In the genomic region with DNA sequence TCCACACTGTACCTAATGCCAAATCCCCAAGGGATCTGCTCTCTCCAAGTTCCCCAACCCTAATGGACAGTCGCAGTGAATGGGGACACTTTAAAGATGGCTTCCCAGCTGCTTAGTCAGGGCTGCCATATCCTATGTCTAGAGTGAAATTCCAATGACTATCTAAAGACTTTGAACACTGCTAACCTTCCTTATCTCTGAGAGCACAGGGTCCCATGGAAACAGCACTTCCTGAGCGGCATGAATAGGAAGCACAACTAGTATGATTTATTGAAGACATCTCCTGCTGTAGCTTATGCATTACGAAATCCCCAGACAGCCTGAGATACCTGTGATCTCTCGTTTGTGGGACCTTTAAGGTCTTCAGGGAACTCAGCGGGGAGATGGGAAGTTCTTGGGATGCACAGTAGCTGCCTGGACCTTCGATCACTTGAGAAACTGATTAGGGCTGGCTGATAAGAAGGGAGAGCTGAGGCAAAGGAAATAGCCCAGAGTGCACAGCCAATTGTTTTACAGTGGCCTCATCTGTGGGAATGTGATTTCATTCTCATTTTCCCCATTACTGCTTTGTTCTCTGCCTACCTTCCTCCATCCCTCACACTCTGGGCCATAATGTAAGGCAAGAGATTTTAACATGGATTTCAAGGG, we compare ENCODE assay signal across 14 mouse cellular contexts.
DNase-seq lines count a peak whose midpoint lies in the region; ATAC-seq lines count a peak whose summit lies in the region.
"Had no signal": no experiment of that assay in that cellular context is flagged by ENCODE, and none has a peak within 500 bp of the region (broad histone marks: within the 10 kb centered on the region; RNA-seq: fewer than 3 reads in every experiment).

No protein-coding gene starts in this region.

- peak; percentile 91 for ATAC-seq in common myeloid progenitor, adult 5-6 weeks (replicated peaks; ENCODE audit: low read depth, poor library complexity, severe bottlenecking)
- no peak for ATAC-seq in kidney, embryonic 15.5 days (replicated peaks; ENCODE audit: low FRiP score)
- ATAC-seq in forebrain, embryonic 12.5 days (ENCODE audit: low FRiP score): no peak
- ATAC-seq in midbrain, embryonic 15.5 days (replicated peaks): no peak
- ATAC-seq: CD4-positive, CD25-positive, alpha-beta regulatory T cell, adult 4 months; hindbrain, embryonic 16.5 days; midbrain, embryonic 13.5 days had no signal

- no peak overlapping the region for H3K9ac ChIP-seq in kidney, embryonic 15.5 days
- H3K9ac ChIP-seq in forebrain, embryonic 12.5 days: no peak overlapping the region
- no peak overlapping the region for H3K9ac ChIP-seq in midbrain, embryonic 15.5 days
- H3K9ac ChIP-seq: midbrain, embryonic 13.5 days had no signal

- WGBS in kidney, embryonic 15.5 days: 62% methylated on average over 6 of the region's 6 CpGs
- 91% methylated on average over 6 of the region's 6 CpGs for WGBS in forebrain, embryonic 12.5 days
- 80% methylated on average over 6 of the region's 6 CpGs for WGBS in midbrain, embryonic 15.5 days

- H3K4me3 ChIP-seq in kidney, embryonic 15.5 days (replicated peaks): no peak overlapping the region
- no peak overlapping the region for H3K4me3 ChIP-seq in forebrain, embryonic 12.5 days (replicated peaks)
- no peak overlapping the region for H3K4me3 ChIP-seq in midbrain, embryonic 15.5 days
- H3K4me3 ChIP-seq: midbrain, embryonic 13.5 days had no signal

- H3K4me2 ChIP-seq in kidney, embryonic 15.5 days: no peak overlapping the region
- no peak overlapping the region for H3K4me2 ChIP-seq in forebrain, embryonic 12.5 days
- no peak overlapping the region for H3K4me2 ChIP-seq in midbrain, embryonic 15.5 days
- H3K4me2 ChIP-seq: midbrain, embryonic 13.5 days had no signal

- peak; percentile 19 for DNase-seq in kidney, adult 11 months
- no peak for DNase-seq in kidney, postnatal 4 days
- peak; percentile 36 for DNase-seq in 416B (ENCODE audit: low read depth)
- no peak for DNase-seq in Muller cell, postnatal 12 days (ENCODE audit: inconsistent ontology term)
- DNase-seq: cerebellum, adult 9-11 months; gastrocnemius, postnatal 14 days had no signal

- H3K27ac ChIP-seq in kidney, embryonic 15.5 days: peak overlapping the region; percentile 43
- H3K27ac ChIP-seq in forebrain, embryonic 12.5 days: no peak overlapping the region
- no peak overlapping the region for H3K27ac ChIP-seq in midbrain, embryonic 15.5 days
- H3K27ac ChIP-seq: midbrain, embryonic 13.5 days had no signal

- H3K4me1 ChIP-seq in kidney, embryonic 15.5 days: 0 out of 2 replicates have a peak, but pooled peaks cover 4% of the 10 kb centered on the region
- H3K4me1 ChIP-seq in forebrain, embryonic 12.5 days: peaks cover 7% of the 10 kb centered on the region; the same call in 1 of the 2 replicates
- no peaks in the 10 kb centered on the region for H3K4me1 ChIP-seq in midbrain, embryonic 15.5 days

- H3K27me3 ChIP-seq in kidney, embryonic 15.5 days: no peaks in the 10 kb centered on the region
- H3K27me3 ChIP-seq in forebrain, embryonic 12.5 days: no peaks in the 10 kb centered on the region
- no peaks in the 10 kb centered on the region for H3K27me3 ChIP-seq in midbrain, embryonic 15.5 days (replicated peaks)
- H3K27me3 ChIP-seq: midbrain, embryonic 13.5 days had no signal

- no peaks in the 10 kb centered on the region for H3K9me3 ChIP-seq in kidney, embryonic 15.5 days (replicated peaks)
- H3K9me3 ChIP-seq in forebrain, embryonic 12.5 days: no peaks in the 10 kb centered on the region
- H3K9me3 ChIP-seq in midbrain, embryonic 15.5 days: no peaks in the 10 kb centered on the region
- H3K9me3 ChIP-seq: G1E; midbrain, embryonic 13.5 days had no signal

- H3K36me3 ChIP-seq in kidney, embryonic 15.5 days: no peaks in the 10 kb centered on the region
- H3K36me3 ChIP-seq in forebrain, embryonic 12.5 days (replicated peaks): no peaks in the 10 kb centered on the region
- no peaks in the 10 kb centered on the region for H3K36me3 ChIP-seq in midbrain, embryonic 15.5 days (replicated peaks)
- H3K36me3 ChIP-seq: G1E; midbrain, embryonic 13.5 days had no signal

Comparison
In these comparisons a context has a peak if more than half of its experiments do, and no peak if none do; other contexts are left out.
1. DNase-seq: peak in kidney, adult 11 months (single experiment) and 416B (single experiment); none in kidney, postnatal 4 days (0 of 2) and Muller cell, postnatal 12 days (single experiment).